Mouse (Mus musculus) adrenal gland, postnatal 4 days (tissue): ENCODE measurements around the gene Crtc3. TPM values are rescaled to one million over a fixed set of nuclear protein-coding genes. Genes with fewer than 3 reads are reported as not detected.

ENCODE experiments used
- DNase-seq, 2 experiments: peaks; one replicate each; pipeline ENCODE4 v3.0.0; 2021 to 2022; ENCODE audit warnings: low spot score in 2 of 2, mixed read lengths in 2 of 2
- total RNA-seq, 2 experiments: library from RNA; stranded (reverse); gene quantifications; 2 replicates each; pipeline ENCODE4 v1.2.3; 2021

Gene Crtc3
- total RNA-seq, 2 experiments from 2014 or later: 36.4 to 39.8 TPM

- no peak for DNase-seq
Observed at GRCm38 (mm10) chr7:80604908-80605556, 83.6 kb downstream of the Crtc3 start.

DNA sequence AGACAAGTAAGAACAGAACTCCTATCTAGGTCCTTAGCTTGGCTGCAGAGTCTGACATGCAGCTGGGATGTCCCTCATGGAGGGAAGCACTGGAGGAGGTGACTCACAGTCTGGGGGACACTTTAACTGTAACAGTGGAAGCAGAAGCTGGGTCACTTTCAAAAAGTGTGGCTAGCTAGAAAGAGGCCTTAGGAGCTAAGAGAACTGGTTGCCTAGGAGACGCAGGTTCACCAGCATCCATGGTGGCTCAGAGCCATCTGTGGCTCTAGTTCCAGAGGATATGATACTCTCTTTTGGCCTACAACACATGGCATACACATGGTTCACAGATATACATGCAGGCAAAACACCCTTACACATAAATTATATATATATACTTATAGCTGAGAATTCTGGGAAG lies 86.1 kb downstream of the Crtc3 start:
- no peak for DNase-seq

DNA sequence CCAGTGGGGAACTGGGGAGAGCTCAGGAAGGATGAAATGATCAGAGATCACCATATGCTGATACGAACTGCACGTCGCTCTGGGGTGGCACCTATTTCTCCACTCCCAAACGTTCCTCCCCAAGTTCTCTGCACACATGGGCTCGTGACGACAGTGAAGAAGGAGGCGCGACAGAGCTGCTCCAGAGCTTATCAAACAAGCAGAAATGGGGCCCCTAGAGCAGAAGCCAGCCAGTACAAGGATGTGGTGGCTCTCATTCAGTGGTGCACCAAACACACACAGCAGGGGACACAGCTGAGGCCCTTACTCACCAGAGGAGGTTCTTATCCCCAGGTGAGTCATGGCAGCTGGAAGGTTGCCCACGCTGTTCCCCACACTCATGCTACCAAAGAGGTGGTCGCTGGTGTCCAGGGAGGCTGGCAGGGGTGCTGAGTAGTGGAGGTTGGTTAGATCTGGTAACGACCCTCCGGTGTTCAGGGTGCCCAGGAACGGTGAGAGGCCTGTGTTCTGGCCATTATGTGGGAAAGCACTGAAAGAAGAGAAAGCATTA lies 90.2 kb downstream of the Crtc3 start:
- no peak for DNase-seq

DNA sequence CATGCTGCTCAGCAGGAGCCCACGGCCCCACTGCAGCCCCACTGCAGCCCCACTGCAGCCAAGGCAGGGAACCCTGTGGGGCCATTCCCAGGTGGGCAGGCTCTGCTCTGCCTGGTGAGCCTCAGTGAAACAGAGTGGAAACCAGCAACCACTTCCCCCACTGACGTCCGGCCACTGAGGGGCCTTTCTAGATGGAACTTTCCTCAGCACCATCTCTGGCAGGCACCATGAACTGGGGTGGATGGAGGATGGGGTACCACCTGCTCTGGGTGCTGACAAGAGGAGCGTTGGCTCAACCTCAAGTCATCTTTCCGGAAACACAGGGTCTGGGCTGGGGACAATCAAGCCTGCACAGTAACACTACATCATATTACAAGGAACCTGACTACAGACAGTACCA lies 90.8 kb downstream of the Crtc3 start:
- no peak for DNase-seq

DNA sequence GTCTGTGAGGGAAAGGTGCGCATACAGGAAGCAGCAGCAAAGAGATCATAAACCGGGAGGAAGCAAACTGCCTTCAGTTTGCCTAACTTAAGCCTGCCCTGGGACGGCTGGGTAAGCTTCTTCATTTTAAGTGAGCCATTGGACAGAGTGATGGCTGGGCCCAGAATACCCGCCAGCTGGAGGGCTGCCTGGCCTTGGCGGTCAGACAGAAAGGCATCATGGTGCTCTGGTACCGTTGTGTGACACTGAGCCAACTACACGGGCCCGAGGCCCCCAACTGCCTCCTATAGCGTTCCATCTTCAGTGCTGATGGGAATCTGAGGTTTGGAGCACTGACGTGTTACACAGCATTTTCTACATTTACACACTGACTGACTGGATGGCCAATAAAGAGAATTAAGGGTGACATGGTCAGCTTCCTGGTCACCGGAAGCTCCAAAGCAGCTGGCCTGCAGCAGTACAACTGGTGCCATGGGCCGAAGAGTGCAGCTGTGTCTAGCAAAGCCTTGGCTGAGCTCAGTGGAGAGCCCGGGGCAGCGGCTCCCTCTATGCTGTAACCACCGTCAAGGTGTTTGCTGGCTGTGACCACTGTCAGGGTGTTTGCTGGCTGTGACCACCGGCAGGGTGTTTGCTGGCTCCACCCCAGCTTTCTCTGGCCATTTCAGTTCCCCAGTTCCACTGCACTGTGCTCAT lies 99.5 kb downstream of the Crtc3 start:
- DNase-seq: no peak

- DNase-seq: no peak
Observed at GRCm38 (mm10) chr7:80587684-80588083, 101.0 kb downstream of the Crtc3 start.

DNA sequence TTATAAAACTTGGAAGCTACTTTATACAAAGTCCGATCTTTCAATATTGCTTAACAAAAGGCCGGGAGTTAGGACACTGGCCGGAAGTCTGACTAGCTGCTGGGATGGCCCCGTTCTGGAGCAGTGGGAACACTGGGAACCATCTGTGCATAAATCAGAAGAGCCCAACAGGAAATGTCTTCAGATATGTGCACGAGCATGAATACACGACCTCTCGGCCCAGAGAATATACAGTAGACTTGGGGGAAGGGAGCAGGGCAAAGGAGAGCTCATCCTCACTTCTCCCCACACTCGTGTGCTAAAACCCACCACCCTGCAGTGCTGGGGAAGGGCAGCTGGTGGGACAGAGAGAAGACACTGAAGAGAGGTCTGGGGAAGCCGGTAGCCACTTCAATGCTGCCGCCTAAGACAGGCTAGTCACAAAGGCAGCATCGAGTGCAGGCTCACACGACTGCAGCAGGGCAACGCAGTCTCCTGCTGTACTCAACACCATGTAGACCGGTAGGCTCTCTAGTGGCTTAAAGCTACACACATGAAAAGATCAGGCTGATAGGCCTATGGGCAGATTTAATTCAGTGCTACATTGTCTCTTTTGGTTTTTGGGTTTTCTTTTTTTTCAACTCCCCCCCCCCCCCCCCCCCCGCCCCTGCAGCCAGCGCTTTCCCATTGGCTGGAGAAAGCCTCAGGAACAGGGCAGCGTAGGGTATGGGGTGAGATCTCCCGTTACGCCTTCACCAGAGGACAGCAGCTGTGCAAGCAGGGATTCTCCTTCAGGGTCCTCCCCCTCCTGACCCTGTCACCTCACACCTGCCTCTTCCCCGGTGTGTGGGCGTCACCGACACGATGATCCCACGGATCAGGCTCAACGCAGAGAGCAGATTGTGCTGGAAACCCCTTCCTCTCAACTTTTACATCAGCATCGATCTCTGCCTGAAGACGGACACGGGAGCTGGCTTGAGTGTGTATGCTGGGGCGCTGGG lies 101.7 kb downstream of the Crtc3 start:
- DNase-seq: no peak

- DNase-seq: no peak
Observed at GRCm38 (mm10) chr7:80586161-80586560, 102.5 kb downstream of the Crtc3 start.

- DNase-seq: no peak
Observed at GRCm38 (mm10) chr7:80585380-80585779, 103.3 kb downstream of the Crtc3 start.

DNA sequence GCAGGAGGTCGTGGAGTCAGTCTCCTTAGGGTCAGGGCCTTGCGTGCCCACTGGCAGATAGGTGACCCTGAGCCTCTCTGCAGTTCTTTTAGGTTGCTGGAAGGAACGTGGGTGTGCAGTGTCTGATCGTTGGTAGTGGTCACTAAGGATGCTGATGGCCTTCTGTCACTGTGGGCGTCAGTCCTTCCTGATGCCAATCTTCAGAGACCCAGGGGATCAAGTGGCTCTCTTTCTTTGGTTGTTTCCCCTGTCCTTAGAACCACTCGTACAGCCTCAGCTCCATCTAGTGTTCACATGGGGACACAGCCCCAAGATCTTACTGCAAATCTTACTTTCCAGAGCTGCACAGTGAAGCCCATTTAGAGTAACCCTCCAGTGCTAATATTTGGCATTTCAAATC lies 104.7 kb downstream of the Crtc3 start:
- no peak for DNase-seq

GRCm38 (mm10) chr7:80582821-80583451 lies 105.7 kb downstream of the Crtc3 start:
- DNase-seq: no peak

DNA sequence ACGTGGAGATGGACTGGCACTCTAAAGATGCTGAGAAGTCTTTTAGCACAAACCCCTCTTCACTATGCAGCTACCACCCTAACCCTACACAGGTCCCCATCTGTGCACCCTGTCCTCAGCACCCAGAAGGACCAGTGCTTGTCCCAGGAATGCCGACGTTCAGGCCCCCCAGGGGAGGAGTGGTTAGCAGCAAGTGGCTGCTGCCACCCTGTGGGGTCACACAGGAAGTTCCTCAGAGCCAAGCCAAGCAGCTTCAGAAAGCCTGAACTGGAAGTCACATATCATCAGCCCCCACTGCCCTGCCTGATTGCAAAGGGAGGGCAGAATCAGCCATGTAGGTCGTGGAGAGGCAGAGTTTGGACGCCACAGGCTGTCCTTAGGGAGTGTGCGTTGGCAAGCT lies 108.3 kb downstream of the Crtc3 start:
- DNase-seq: no peak

DNA sequence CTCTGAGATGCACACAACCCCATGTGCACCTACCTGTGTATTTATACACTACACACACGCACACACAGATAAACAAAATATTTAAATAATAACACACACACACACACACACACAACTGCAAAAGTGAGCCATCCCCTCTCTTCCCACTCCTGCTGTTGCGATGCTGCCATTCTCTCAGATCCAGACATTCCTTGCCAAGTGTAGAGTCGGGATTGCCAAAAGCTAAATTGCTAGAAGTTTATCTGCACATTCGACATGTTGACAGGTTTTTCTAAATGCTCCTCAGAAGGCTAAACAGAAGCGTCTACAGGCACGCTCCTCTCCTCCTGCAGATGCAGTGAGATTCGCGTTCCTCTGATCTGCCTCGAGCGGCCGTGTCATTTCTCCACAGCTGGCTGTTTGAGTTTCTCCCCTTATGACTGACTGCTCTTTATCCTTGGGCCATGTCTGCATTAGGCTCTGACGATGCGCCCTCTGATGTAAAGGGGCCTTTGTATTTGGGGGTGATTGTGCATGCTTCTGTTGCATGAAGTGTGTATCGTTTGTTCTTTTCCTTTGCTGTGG lies 111.2 kb downstream of the Crtc3 start:
- DNase-seq: no peak

- DNase-seq: no peak
Observed at GRCm38 (mm10) chr7:80576626-80577025, 112.1 kb downstream of the Crtc3 start.

DNA sequence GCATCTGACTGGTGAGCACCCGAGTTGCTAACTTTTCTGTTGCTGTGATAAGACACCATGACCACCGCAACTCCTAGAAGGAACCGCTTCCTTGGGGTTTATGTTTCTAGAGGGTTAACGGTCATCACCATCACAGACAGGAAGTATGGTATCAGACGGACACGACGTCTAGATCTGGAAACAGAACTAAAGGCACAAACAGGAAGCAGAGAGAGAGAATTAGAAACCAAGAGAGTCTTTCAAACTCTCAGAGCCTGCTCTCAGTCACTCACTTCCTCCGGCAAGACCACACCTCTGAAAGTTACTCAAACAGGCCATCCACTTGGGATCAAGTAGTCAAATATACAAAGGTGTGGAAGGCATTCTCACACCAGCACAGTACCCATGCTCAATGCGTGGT lies 112.9 kb downstream of the Crtc3 start:
- DNase-seq: no peak

DNA sequence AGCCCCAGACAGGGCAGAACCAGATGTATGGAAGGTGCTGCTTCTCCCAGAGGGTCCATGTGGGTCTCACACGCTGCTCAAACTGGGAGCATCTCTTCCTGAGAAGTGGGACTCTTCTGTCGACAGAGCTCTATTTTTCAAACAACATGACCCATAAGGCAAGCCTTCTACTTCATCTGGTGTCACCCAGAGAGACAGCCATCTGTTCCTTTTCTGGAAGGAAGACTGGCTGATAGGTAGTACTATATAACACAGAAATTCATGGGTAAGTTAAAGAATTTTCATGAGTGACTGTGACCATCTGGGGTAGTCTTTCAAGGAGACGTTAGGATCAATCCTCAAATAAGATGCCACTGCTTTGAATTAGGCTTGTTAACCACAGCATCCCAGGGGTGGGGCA lies 115.6 kb downstream of the Crtc3 start:
- no peak for DNase-seq

DNA sequence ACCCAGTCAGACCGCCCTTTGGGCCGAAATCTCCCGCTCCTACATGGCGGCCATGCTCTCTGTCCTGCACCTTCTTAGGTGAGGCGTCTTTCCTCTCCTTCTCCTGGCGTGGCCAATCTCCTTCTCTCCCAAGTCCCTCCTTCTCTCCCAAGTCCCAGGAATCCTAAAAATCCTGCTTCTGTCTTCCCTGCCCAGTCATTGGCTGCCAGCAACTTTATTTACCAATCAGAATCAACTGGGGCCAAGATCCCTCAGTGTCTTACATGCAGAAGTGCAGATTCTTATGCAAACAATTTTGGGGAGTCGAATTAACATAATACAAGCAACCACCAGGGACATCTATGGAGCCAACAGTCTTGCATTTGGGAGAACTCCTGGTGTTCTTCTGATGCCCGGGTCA lies 120.7 kb downstream of the Crtc3 start:
- DNase-seq: no peak

DNA sequence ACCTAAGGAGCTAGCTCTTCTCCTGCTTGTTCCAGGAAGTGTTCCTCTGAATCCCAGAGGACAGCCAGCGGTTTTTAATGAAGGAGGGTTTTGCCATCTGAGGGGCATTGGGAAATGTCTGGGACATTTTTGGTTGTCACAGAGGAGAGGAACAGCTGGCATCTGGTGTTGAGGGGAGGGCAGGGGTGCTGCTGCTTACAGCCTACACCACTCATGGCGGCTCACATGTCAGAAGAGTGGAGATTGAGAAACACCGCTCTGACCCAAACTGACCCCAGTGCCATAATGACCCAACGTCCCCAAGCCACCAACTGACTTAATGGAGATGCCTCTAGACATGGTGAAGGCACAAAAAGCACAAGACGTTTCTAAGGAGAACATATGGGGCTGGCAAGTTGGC lies 126.7 kb downstream of the Crtc3 start:
- DNase-seq: no peak

DNA sequence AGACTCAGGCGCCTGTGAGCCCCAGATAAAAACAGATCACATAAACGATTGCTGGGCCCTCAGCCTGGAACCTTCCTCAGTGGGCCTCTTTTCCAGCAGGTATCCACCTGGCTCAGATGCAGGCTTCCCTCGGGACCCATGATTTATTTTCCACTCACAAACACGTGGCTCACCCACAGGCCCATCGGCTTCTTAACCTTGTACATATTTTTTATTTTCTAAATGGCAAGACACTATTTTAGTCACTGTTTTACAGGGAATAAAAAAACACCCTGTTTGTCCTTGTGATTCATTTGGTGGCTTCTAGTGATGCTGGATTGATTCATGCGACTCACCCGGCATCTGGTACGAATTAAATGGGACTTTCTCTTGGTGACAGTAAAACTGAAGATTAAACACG lies 127.4 kb downstream of the Crtc3 start:
- no peak for DNase-seq

GRCm38 (mm10) chr7:80558572-80558971 lies 130.1 kb downstream of the Crtc3 start:
- no peak for DNase-seq

GRCm38 (mm10) chr7:80558101-80558500 lies 130.6 kb downstream of the Crtc3 start:
- no peak for DNase-seq
